26 mouse cellular contexts compared by ENCODE assay signal in genomic region chr2:7840612-7841011, GRCm38 (mm10).
DNase-seq lines count a peak whose midpoint lies in the region; ATAC-seq and TF ChIP-seq lines count a peak whose summit lies in the region.
"Had no signal": no experiment of that assay in that cellular context is flagged by ENCODE, and none has a peak within 500 bp of the region (broad histone marks: within the 10 kb centered on the region; RNA-seq: fewer than 3 reads in every experiment).

No protein-coding gene starts in this region.

- H3K4me1 ChIP-seq in forebrain, embryonic 14.5 days (ENCODE audit: control insufficient read depth, insufficient read depth, low read length) = no peaks in the 10 kb centered on the region
- H3K4me1 ChIP-seq in forebrain, embryonic 13.5 days = no peaks in the 10 kb centered on the region
- H3K4me1 ChIP-seq in forebrain, postnatal 0 days (ENCODE audit: insufficient read depth) = no peaks in the 10 kb centered on the region
- H3K4me1 ChIP-seq in forebrain, embryonic 12.5 days = no peaks in the 10 kb centered on the region
- H3K4me1 ChIP-seq: embryonic facial prominence, embryonic 12.5 days; embryonic facial prominence, embryonic 15.5 days; heart, embryonic 12.5 days; heart, embryonic 15.5 days; hindbrain, embryonic 10.5 days; hindbrain, embryonic 13.5 days; intestine, embryonic 15.5 days had no signal

- no peak overlapping the region for H3K4me3 ChIP-seq in forebrain, embryonic 14.5 days (ENCODE audit: low read depth, low read length)
- no peak overlapping the region for H3K4me3 ChIP-seq in forebrain, embryonic 13.5 days
- no peak overlapping the region for H3K4me3 ChIP-seq in forebrain, postnatal 0 days (ENCODE audit: low read depth, low read length)
- no peak overlapping the region for H3K4me3 ChIP-seq in forebrain, embryonic 12.5 days (replicated peaks)
- H3K4me3 ChIP-seq: embryonic facial prominence, embryonic 12.5 days; embryonic facial prominence, embryonic 15.5 days; heart, embryonic 12.5 days; heart, embryonic 15.5 days; hindbrain, embryonic 10.5 days; hindbrain, embryonic 13.5 days; intestine, embryonic 15.5 days had no signal

- no peaks in the 10 kb centered on the region for H3K36me3 ChIP-seq in forebrain, embryonic 14.5 days (ENCODE audit: control insufficient read depth, insufficient read depth, low read length)
- H3K36me3 ChIP-seq in forebrain, embryonic 13.5 days (ENCODE audit: poor library complexity, severe bottlenecking) = no peaks in the 10 kb centered on the region
- H3K36me3 ChIP-seq in forebrain, postnatal 0 days (ENCODE audit: insufficient read depth) = no peaks in the 10 kb centered on the region
- H3K36me3 ChIP-seq in forebrain, embryonic 12.5 days (replicated peaks) = no peaks in the 10 kb centered on the region
- H3K36me3 ChIP-seq: embryonic facial prominence, embryonic 12.5 days; embryonic facial prominence, embryonic 15.5 days; heart, embryonic 12.5 days; heart, embryonic 15.5 days; hindbrain, embryonic 10.5 days; hindbrain, embryonic 13.5 days; intestine, embryonic 15.5 days had no signal

- H3K4me2 ChIP-seq in forebrain, embryonic 14.5 days (ENCODE audit: low read length) = no peak overlapping the region
- H3K4me2 ChIP-seq in forebrain, embryonic 13.5 days = no peak overlapping the region
- no peak overlapping the region for H3K4me2 ChIP-seq in forebrain, postnatal 0 days (ENCODE audit: low read depth)
- no peak overlapping the region for H3K4me2 ChIP-seq in forebrain, embryonic 12.5 days
- H3K4me2 ChIP-seq: embryonic facial prominence, embryonic 12.5 days; embryonic facial prominence, embryonic 15.5 days; heart, embryonic 12.5 days; heart, embryonic 15.5 days; hindbrain, embryonic 13.5 days; intestine, embryonic 15.5 days had no signal

- no peaks in the 10 kb centered on the region for H3K27me3 ChIP-seq in forebrain, embryonic 14.5 days (replicated peaks; ENCODE audit: control insufficient read depth, insufficient read depth, low read length)
- no peaks in the 10 kb centered on the region for H3K27me3 ChIP-seq in forebrain, embryonic 13.5 days
- H3K27me3 ChIP-seq in forebrain, postnatal 0 days (ENCODE audit: insufficient read depth, low read length) = no peaks in the 10 kb centered on the region
- no peaks in the 10 kb centered on the region for H3K27me3 ChIP-seq in forebrain, embryonic 12.5 days
- H3K27me3 ChIP-seq: embryonic facial prominence, embryonic 12.5 days; embryonic facial prominence, embryonic 15.5 days; heart, embryonic 12.5 days; heart, embryonic 15.5 days; hindbrain, embryonic 13.5 days; intestine, embryonic 15.5 days had no signal

- TF ChIP-seq CTCF in forebrain, postnatal 0 days (IDR thresholded peaks at IDR 0.05; ENCODE audit: low read depth) = no peak

- peak; percentile 13 for DNase-seq in forebrain, embryonic 14.5 days (ENCODE audit: low spot score)
- no peak for DNase-seq in forebrain, postnatal 0 days
- peak; percentile 77 for DNase-seq in brain, adult 2 months (ENCODE audit: low read depth, low spot score)
- no peak for DNase-seq in spleen, adult 18-20 months
- DNase-seq: adrenal gland, adult 8-10 months; adrenal gland, postnatal 25 days; cerebellum, adult 11 months; cerebellum, adult 2 months; cerebellum, adult 9-11 months; cerebellum, postnatal 25 days; gastrocnemius, postnatal 25 days; heart, adult 18-20 months; heart, postnatal 10 days; heart, postnatal 36 days; kidney, adult 11 months had no signal

- H3K9me3 ChIP-seq in forebrain, embryonic 14.5 days (replicated peaks; ENCODE audit: control insufficient read depth, low read length) = no peaks in the 10 kb centered on the region
- H3K9me3 ChIP-seq in forebrain, embryonic 13.5 days (replicated peaks) = no peaks in the 10 kb centered on the region
- no peaks in the 10 kb centered on the region for H3K9me3 ChIP-seq in forebrain, postnatal 0 days (ENCODE audit: low read length)
- H3K9me3 ChIP-seq in forebrain, embryonic 12.5 days = no peaks in the 10 kb centered on the region
- H3K9me3 ChIP-seq: embryonic facial prominence, embryonic 12.5 days; embryonic facial prominence, embryonic 15.5 days; heart, embryonic 12.5 days; heart, embryonic 15.5 days; hindbrain, embryonic 10.5 days; hindbrain, embryonic 13.5 days; intestine, embryonic 15.5 days had no signal

- no peak overlapping the region for H3K27ac ChIP-seq in forebrain, embryonic 14.5 days (ENCODE audit: low read depth, low read length)
- H3K27ac ChIP-seq in forebrain, embryonic 13.5 days = no peak overlapping the region
- H3K27ac ChIP-seq in forebrain, postnatal 0 days (ENCODE audit: low read depth, low read length) = no peak overlapping the region
- H3K27ac ChIP-seq in forebrain, embryonic 12.5 days = no peak overlapping the region
- H3K27ac ChIP-seq: embryonic facial prominence, embryonic 12.5 days; embryonic facial prominence, embryonic 15.5 days; heart, embryonic 15.5 days; hindbrain, embryonic 10.5 days; hindbrain, embryonic 13.5 days; intestine, embryonic 15.5 days had no signal

- 68% methylated on average over 1 of the region's 1 CpGs for WGBS in forebrain, embryonic 14.5 days
- 88% methylated on average over 1 of the region's 1 CpGs for WGBS in forebrain, embryonic 13.5 days
- WGBS in forebrain, postnatal 0 days = 48% methylated on average over 1 of the region's 1 CpGs
- WGBS in forebrain, embryonic 12.5 days = 77% methylated on average over 1 of the region's 1 CpGs

- ATAC-seq in forebrain, embryonic 14.5 days = no peak
- no peak for ATAC-seq in forebrain, embryonic 13.5 days
- ATAC-seq in forebrain, postnatal 0 days = peak; percentile 60; the same call in 1 of the 2 replicates
- ATAC-seq in forebrain, embryonic 12.5 days (ENCODE audit: low FRiP score) = no peak
- ATAC-seq: activated CD4-positive, CD25-positive, alpha-beta regulatory T cell, adult 4 months; hindbrain, embryonic 16.5 days; intestine, embryonic 15.5 days had no signal

- H3K9ac ChIP-seq in forebrain, embryonic 14.5 days (ENCODE audit: low read length) = no peak overlapping the region
- H3K9ac ChIP-seq in forebrain, embryonic 13.5 days = no peak overlapping the region
- no peak overlapping the region for H3K9ac ChIP-seq in forebrain, postnatal 0 days
- no peak overlapping the region for H3K9ac ChIP-seq in forebrain, embryonic 12.5 days
- H3K9ac ChIP-seq: embryonic facial prominence, embryonic 12.5 days; embryonic facial prominence, embryonic 15.5 days; heart, embryonic 12.5 days; heart, embryonic 15.5 days; hindbrain, embryonic 13.5 days; intestine, embryonic 15.5 days had no signal

Comparison
In these comparisons a context has a peak if more than half of its experiments do, and no peak if none do; other contexts are left out.
1. DNase-seq: peak in forebrain, embryonic 14.5 days (single experiment) and brain, adult 2 months (single experiment); none in forebrain, postnatal 0 days (single experiment) and spleen, adult 18-20 months (0 of 2).